Mouse (Mus musculus) thymus, postnatal 36 days (tissue): ENCODE data around the gene Aqp11.

Experiments
- DNase-seq, 2 experiments: peaks; one replicate each; pipeline ENCODE4 v3.0.0; 2022; ENCODE audit warnings: mixed read lengths in 2 of 2

Gene Aqp11

DNA sequence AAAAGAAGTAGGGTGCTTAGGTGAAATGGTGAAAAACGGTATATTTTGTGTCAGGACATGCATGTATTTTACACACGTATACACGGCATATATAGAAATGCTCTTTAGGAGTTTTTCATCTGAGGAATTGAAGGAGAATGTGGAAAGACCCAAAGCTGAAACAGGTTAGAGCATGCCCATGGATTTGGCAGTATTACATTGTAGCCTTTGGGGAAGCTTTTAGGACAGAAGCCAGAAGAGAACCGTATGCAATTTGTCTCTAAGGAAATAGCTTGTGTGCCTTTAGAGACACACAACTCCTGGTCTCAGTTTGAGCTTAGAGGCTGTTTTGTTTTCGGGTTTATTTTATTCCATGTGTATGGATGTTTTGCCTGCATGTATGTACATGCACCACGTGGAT, 37.0 kb downstream of the Aqp11 start:
- no peak for DNase-seq

GRCm38 (mm10) chr7:97700173-97700572, 37.9 kb downstream of the Aqp11 start:
- no peak for DNase-seq

DNA sequence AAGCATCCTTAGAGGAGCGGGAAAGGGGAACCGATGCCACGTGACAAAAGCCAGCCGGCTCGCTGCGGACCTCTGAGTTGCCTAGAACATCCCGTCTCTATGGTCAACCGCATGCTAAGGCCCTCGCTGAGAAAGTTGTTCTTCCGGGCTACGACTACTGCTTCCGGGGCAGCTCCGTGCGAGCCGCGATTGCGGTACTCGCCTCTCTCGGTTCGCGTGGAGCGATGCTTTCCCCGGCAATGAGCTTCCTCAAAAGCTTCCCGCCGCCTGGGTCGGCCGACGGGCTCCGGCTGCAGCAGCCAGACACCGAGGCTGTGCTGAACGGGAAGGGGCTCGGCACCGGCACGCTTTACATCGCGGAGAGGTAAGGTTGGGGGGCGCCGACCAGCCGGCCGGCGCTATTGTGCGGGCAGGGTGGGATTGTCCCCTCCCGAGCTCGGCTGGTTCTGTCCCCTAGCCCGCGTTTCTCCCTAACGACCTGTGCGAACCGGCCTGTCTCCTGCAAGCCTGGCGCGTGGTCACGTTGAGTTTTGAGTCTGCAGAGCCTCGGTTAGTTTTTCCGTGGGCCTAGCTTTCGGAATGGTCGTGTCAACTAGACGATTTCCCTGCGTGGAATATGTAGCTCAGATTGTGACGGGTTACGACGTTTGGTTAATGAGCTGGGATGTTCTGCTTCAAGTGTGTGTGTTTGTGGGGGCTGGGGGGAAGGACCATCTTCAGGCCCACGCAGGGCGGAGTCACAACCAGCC, 41.4 kb downstream of the Aqp11 start, which contains the start of gene Clns1a:
Gene Clns1a (plus strand): TSS at position 129 of the 749 bp plus-strand sequence.
- peak; percentile 88 for DNase-seq

DNA sequence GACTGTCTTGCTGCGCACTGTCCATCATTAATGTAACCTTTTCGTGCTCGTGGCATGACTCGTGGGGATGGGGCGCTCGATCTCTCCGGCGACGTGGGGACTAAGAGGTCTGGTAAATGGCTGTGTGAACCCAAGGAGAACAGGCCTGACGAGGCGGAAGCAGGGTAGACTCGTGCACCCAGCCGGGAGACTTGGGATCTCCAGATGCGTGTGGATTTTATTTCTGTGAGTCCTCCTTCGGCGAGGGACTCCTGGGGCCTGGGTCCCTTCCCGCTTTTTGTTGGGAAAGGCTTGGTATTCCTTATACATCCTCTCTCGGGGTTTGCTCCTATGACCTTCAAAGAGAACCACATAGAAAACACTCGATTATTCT, 42.0 kb downstream of the Aqp11 start:
- peak in 1 of 2 experiments; percentile 42 for DNase-seq

GRCm38 (mm10) chr7:97695441-97695840, 42.6 kb downstream of the Aqp11 start:
- DNase-seq = no peak

DNA sequence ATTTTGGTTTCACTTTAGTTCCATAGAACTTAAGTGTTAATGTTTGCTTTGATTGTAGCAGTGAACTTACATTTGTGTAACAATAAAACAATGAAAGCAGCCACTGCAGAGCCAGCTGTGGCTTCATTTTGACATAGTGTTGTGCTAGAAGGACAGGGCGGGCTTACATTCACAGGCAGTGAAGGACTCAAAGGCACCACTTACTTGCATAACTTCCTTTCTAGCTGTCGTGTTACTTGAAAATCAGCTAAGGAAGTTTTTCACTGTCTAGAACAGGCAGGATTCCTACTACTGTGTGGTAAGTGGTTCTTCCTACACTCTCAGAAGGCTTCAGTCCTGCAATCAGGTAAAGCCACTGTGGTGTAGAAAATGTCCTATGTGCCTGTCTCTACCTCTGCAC, 50.3 kb downstream of the Aqp11 start:
- DNase-seq = no peak

DNA sequence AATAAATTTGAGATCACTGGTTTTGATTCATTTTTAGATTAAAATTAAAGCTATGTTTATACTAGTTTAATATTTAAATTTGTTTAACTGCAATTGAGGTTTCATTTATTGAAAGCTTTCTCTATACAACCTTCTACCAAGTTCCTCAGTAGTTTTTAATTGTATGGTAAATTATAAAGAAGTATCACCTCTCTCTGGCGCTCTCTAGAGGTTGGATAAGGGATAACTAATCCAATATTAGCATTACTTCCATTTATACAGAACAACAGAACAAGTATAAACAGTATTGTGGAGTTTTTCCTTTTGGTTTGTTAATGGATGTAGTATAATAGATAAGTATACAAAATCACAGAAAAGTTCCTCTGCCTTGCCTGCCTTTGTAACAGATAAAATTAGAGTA, 58.9 kb downstream of the Aqp11 start:
- no peak for DNase-seq
